Mouse (Mus musculus) heart, embryonic 16.5 days (tissue): ENCODE measurements at regions not wholly inside any gene's neighbourhood (a gene's known extent, or its start where the extent isn't known, plus 50 kb on each side); places are given as distances from the start of the nearest gene placed in this dataset.

ENCODE experiments used
- ATAC-seq: fragments of 200-750 bp; cut with Nextera tagmentation; replicated peaks from 2 replicates; pipeline ENCODE4 v1.8.0; 2017; ENCODE audit warnings: moderate number of reproducible peaks; ENCODE audit not compliant: insufficient read depth, low FRiP score; ENCODE audit errors: extremely low read depth
- H3K27ac ChIP-seq: fragments of 300-500 bp; sonication (generic); 2 replicates; pipeline ENCODE4 v1.5.1; 2014; ENCODE audit warnings: mild to moderate bottlenecking, low read length, control low read depth, moderate library complexity
- H3K27me3 ChIP-seq: fragments of 300-500 bp; sonication (generic); 2 replicates; pipeline ENCODE4 v1.6.1; 2014; ENCODE audit warnings: low read length, mixed read lengths; ENCODE audit not compliant: control insufficient read depth, insufficient read depth
- H3K36me3 ChIP-seq: fragments of 300-500 bp; sonication (generic); 2 replicates; pipeline ENCODE4 v1.6.1; 2014; ENCODE audit not compliant: control insufficient read depth, insufficient read depth
- H3K4me1 ChIP-seq: fragments of 300-500 bp; sonication (generic); 2 replicates; pipeline ENCODE4 v1.6.1; 2014; ENCODE audit warnings: low read length, mixed read lengths; ENCODE audit not compliant: control insufficient read depth, insufficient read depth
- H3K4me2 ChIP-seq: fragments of 300-500 bp; sonication (generic); 2 replicates; pipeline ENCODE4 v1.6.1; 2014; ENCODE audit warnings: low read depth, mild to moderate bottlenecking, control low read depth, low read length
- H3K4me3 ChIP-seq: fragments of 300-500 bp; sonication (generic); 2 replicates; pipeline ENCODE4 v1.5.1; 2014; ENCODE audit warnings: mild to moderate bottlenecking, control low read depth, low read length
- H3K9ac ChIP-seq: fragments of 300-500 bp; sonication (generic); 2 replicates; pipeline ENCODE4 v1.6.1; 2014; ENCODE audit warnings: low read length, control low read depth
- H3K9me3 ChIP-seq: fragments of 300-500 bp; sonication (generic); replicated peaks from 2 replicates; pipeline ENCODE4 v1.6.1; 2016; ENCODE audit warnings: low read length; ENCODE audit not compliant: control insufficient read depth
- WGBS: fragments of 180-500 bp; shearing (Covaris S2); extraction: QIAGEN DNeasy Blood & Tissue Kit; methylation state at CpG from one replicate; pipeline ENCODE4 v1.1.7; 2014; 5-methylcytosine and 5-hydroxymethylcytosine counted together

DNA sequence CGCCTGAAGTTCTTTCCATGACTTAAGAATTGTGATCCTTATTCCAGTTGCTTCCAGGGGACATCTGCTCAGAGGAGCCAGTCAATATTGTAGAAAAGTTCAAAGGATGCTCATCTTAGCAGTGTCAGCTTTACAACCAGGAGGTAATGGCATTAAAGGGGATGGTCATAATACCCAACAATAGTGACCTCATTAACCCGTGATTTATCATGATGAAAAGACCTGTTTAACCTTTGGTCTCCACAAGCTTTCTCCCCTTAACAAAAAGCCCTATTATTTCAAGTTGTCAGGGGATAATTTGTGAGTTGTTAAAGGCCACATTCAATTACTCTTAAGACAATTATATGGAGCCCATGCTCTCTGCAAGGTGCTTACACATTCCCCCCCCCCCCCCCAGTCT is 54.3 kb upstream of the Htatip2 start:
- Histone ChIP-seq H3K36me3 (no peaks in the 10 kb centered on the region), H3K9me3 (no peaks in the 10 kb centered on the region), H3K27me3 (peaks cover 6% of the 10 kb centered on the region; the same call in 1 of the 2 replicates), H3K27ac (no peak overlapping the region), H3K9ac (no peak overlapping the region), H3K4me1 (no peaks in the 10 kb centered on the region), H3K4me2 (no peak overlapping the region), H3K4me3 (no peak overlapping the region)
- 47% methylated on average over 2 of the region's 2 CpGs for WGBS
- ATAC-seq = no peak

DNA sequence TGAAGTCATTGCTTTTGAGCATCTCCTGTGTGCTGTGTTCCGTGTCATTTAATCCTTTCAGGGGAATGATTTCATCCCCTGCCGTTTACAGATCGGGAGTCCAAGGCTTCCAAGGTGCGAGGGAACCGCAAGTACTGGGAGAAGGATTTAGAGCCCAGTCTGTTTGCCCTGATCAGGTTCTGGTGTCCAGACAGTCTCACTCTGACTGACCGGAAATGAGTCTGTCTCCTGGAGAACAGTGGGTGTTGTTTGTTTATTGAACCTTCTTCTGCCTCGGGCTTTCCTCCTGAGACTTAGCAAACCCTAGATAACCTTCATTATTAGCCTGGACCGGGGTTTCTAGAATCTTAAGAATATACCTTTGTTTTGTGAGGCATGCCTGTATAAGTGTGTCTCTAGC is 58.2 kb upstream of the Htatip2 start:
- no peak for ATAC-seq
- no peaks in the 10 kb centered on the region for H3K9me3 ChIP-seq
- no peaks in the 10 kb centered on the region for H3K36me3 ChIP-seq
- H3K4me3 ChIP-seq = no peak overlapping the region
- no peak overlapping the region for H3K27ac ChIP-seq
- no peaks in the 10 kb centered on the region for H3K4me1 ChIP-seq
- no peak overlapping the region for H3K4me2 ChIP-seq
- WGBS = 42% methylated on average over 8 of the region's 8 CpGs
- H3K9ac ChIP-seq = no peak overlapping the region
- peaks cover 6% of the 10 kb centered on the region; the same call in 1 of the 2 replicates for H3K27me3 ChIP-seq

GRCm38 (mm10) chr7:49700024-49700390 is 58.9 kb upstream of the Htatip2 start:
- Histone ChIP-seq H3K36me3 (no peaks in the 10 kb centered on the region), H3K4me3 (no peak overlapping the region), H3K9me3 (no peaks in the 10 kb centered on the region), H3K4me1 (no peaks in the 10 kb centered on the region), H3K4me2 (no peak overlapping the region), H3K27me3 (peaks cover 6% of the 10 kb centered on the region; the same call in 1 of the 2 replicates), H3K27ac (no peak overlapping the region), H3K9ac (no peak overlapping the region)
- ATAC-seq = no peak
- WGBS = 92% methylated on average over 15 of the region's 15 CpGs

- Histone ChIP-seq H3K36me3 (no peaks in the 10 kb centered on the region), H3K9me3 (no peaks in the 10 kb centered on the region), H3K9ac (no peak overlapping the region), H3K4me2 (no peak overlapping the region), H3K27ac (no peak overlapping the region), H3K4me3 (no peak overlapping the region), H3K27me3 (peaks cover 6% of the 10 kb centered on the region; the same call in 1 of the 2 replicates), H3K4me1 (no peaks in the 10 kb centered on the region)
- ATAC-seq = no peak
- 84% methylated on average over 13 of the region's 13 CpGs for WGBS
Measured at GRCm38 (mm10) chr7:49699107-49700023, 59.5 kb upstream of the Htatip2 start.

DNA sequence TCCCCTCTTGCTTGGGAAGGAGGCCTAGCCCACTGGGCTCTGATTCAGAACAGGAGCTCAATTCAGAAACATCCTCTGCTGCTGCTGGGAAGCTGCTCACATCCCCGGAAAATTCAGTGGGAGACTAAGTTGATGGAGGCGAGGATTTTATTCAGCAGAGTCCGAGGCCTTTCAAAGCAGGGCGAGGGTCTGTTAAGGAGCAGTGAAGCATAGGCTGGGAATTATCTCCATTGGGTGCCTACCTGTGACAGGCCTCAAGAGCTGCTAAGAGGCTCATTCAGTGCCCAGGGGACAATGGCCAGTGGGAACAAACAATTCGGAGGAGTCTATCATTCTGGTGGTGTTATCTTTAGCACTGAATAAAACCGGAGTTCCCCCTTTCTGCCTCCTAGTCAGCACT is 59.6 kb upstream of the Dbx1 start:
- no peaks in the 10 kb centered on the region for H3K36me3 ChIP-seq
- no peaks in the 10 kb centered on the region for H3K4me1 ChIP-seq
- no peak overlapping the region for H3K27ac ChIP-seq
- no peak overlapping the region for H3K4me2 ChIP-seq
- H3K9ac ChIP-seq = no peak overlapping the region
- H3K4me3 ChIP-seq = no peak overlapping the region
- H3K9me3 ChIP-seq = no peaks in the 10 kb centered on the region
- no peak for ATAC-seq
- H3K27me3 ChIP-seq = peaks cover 2% of the 10 kb centered on the region; the same call in 1 of the 2 replicates
- WGBS = 33% methylated on average over 6 of the region's 6 CpGs

DNA sequence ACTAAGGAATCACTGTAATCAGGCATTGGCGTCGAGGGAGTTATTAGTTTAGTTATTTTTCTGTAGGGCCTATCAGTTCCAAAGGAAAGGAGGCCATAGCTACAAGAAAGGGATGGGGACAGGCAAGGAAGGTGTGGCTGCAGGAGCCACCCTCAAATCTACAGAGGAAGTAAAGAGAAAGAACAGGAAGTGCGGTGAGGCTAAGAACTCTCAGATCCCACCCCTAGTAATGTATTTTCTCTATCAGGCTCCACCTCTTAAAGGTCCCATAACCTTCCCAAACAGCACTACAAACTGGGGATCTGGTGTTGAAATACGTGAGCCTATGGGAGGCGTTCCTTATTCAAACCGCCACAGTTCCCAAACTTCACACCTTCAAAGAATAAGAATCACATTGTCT is 52.9 kb upstream of the Dbx1 start:
- Histone ChIP-seq H3K4me3 (no peak overlapping the region), H3K27ac (no peak overlapping the region), H3K27me3 (peaks cover 13% of the 10 kb centered on the region), H3K4me2 (no peak overlapping the region), H3K9ac (no peak overlapping the region), H3K4me1 (peaks cover 11% of the 10 kb centered on the region), H3K9me3 (no peaks in the 10 kb centered on the region), H3K36me3 (no peaks in the 10 kb centered on the region)
- no peak for ATAC-seq
- 56% methylated on average over 6 of the region's 6 CpGs for WGBS

DNA sequence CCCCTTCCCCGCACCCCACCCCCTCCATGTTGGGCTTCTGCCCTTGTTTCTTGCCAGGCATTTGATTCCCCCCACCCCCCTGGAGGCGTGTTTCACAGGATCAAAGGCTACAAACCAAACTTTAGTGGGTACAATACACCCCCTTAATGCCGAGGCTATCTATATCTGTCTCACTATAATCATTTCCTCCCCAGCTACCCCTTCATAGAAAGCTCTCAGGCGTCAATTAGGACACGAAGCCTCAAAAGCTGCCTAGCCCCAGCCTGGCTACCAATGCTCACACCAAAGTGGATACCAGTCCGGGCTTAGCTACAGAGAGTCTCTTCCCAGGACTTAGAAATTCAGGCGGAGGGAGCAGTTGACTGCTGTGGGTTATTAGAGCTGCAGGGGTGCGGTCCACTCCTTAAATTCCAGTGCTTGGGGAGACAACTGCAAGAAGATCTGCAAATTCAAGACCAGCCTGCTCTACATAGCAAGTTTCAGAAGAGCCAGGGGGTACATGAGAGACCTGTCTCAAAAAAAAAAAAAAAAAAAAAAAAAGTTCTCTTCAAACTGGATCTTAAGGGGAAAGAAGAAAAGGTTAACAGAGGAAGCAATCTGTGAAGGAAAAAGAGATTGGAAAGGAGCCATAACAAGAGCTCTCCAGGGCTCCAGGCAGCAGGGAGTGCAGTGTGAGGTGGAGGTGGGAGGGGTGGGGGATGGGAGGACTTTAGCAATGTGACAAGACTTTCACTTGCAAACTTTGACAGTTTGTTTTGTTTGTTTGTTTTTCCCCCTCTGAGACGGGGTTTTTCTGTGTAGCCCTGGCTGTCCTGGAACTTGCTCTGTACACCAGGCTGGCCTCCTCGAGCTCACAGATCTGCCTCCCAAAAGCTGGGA is 52.1 kb upstream of the Dbx1 start:
- Histone ChIP-seq H3K27me3 (peaks cover 18% of the 10 kb centered on the region), H3K36me3 (no peaks in the 10 kb centered on the region), H3K4me1 (peaks cover 11% of the 10 kb centered on the region), H3K4me2 (peak overlapping the region; percentile 44), H3K4me3 (0 out of 2 replicates have a peak overlapping the region, but pooled peaks have one; percentile 6), H3K27ac (no peak overlapping the region), H3K9ac (no peak overlapping the region), H3K9me3 (no peaks in the 10 kb centered on the region)
- WGBS = 13% methylated on average over 9 of the region's 10 CpGs
- no peak for ATAC-seq

- no peak for ATAC-seq
- WGBS = 16% methylated on average over 10 of the region's 10 CpGs
- Histone ChIP-seq H3K4me2 (peak overlapping the region; percentile 44), H3K4me1 (peaks cover 11% of the 10 kb centered on the region), H3K9ac (no peak overlapping the region), H3K36me3 (no peaks in the 10 kb centered on the region), H3K27me3 (peaks cover 22% of the 10 kb centered on the region), H3K4me3 (no peak overlapping the region), H3K27ac (no peak overlapping the region), H3K9me3 (no peaks in the 10 kb centered on the region)
Measured at GRCm38 (mm10) chr7:49687658-49688376, 51.2 kb upstream of the Dbx1 start.
